Mouse (Mus musculus) heart, adult 2 months (tissue): Measurements from ENCODE around the gene Paqr8.

Experiments
- CTCF ChIP-seq: fragments of 200-600 bp; IDR thresholded peaks from 2 replicates; pipeline ENCODE4 v1.8.1; 2022; ENCODE audit warnings: antibody characterized with exemption, mild to moderate bottlenecking, moderate library complexity
- EP300 ChIP-seq: fragments of 200-500 bp; IDR thresholded peaks from 2 replicates; pipeline ENCODE4 v1.6.1; 2011; ENCODE audit warnings: low read depth, low read length, control low read depth; ENCODE audit not compliant: insufficient read depth
- POLR2A ChIP-seq: fragments of 200-500 bp; IDR thresholded peaks from 2 replicates; pipeline ENCODE4 v1.6.1; 2011; ENCODE audit warnings: mild to moderate bottlenecking, low read depth, low read length, control low read depth; ENCODE audit not compliant: insufficient read depth

DNA sequence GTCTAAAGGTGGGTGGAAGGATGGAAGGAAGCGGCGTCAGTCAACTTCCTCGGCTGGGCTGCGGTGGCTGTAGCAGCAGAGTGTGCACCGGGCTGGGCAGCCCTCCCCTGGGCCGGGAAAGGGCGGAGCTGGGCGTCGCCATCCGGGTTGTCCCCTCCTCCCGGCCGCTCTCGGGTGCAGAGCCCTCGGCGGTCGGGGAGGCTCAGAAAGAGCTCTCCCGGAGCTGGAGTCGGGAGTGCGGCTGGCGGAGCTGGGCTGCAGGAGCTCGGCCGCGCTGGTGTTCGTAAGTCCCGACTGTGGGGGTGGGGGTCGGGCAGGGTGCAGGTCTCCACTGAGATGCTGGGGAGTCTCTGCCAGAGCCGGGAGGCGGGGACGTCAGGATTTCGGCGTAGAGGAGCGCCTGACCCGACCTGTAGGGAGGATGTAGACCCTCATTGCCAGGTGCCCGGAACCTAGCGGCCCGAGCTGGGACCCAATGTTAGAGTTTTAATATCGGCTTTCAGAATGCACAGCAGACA, at the start of gene Paqr8:
- TF ChIP-seq EP300 (0 out of 2 replicates have a peak, but pooled peaks have one; percentile 7), POLR2A (peak; percentile 72), CTCF (no peak)
